Mouse (Mus musculus) adipose tissue, adult 10 weeks (tissue): Measurements from ENCODE around the gene Olfr1261. TPM values are rescaled to one million over a fixed set of nuclear protein-coding genes. Genes with fewer than 3 reads are reported as not detected.

Experiments used
- polyA plus RNA-seq: library from polyadenylated mRNA; stranded (reverse); fragments of 350-450 nt; fragmentation: Illumina TruSeq; extraction: RNeasy Lipid Tissue Mini Kit (QIAGEN cat#74804); gene quantifications from one replicate; pipeline ENCODE4 v1.2.3, GENCODE M21; 2014; ENCODE audit warnings: low read depth, low replicate concordance

Gene Olfr1261
- polyA plus RNA-seq: not detected

DNA sequence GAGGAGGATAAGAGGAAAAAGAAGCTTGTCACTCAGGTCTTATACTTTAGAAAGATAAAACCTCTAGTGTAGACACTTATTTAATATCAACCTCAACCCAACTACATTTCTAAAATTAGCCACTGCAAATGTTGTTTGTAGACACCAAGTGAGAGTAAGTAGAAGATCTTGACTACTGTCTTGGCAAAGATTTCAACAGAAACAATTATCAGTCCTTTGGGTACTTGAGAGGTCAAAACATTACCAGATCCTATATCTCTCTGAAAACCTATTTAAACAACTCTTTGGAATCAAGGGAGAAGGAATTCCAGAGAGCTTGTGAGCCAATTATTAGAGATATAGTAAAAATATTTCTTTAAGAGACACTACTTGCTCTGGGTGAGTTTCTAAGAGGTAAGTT lies at the start of gene Olfr1261:
TSS of gene Olfr1261 (plus strand) at position 301 of the 400 bp plus-strand sequence.

GRCm38 (mm10) chr2:89948564-89948963 lies 42.5 kb upstream of the Olfr1261 start, which contains the start of gene Olfr1259:
Gene Olfr1259 (minus strand): TSS chr2:89948664.

DNA sequence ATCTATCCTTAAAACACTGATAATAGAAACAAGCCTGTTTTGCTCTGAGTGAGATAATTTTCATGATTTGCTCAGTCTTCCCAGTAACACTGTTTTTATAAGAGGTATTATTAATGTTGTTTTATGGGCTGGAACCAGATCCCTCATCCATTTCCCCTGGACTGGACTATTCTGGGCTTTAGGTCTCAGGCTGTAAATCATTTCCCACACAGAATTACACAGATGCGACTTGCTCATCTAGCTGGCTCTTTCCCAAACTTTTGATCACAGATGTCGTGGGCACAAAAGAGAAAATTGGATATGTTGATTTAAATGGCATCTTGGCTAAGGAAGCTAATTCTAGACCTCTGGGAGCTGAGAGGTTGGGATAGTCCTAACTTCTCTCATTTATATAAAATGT lies 16.8 kb upstream of the Olfr1261 start, which contains the start of gene Olfr1260:
TSS of gene Olfr1260 (plus strand) at position 157 of the 400 bp plus-strand sequence.

DNA sequence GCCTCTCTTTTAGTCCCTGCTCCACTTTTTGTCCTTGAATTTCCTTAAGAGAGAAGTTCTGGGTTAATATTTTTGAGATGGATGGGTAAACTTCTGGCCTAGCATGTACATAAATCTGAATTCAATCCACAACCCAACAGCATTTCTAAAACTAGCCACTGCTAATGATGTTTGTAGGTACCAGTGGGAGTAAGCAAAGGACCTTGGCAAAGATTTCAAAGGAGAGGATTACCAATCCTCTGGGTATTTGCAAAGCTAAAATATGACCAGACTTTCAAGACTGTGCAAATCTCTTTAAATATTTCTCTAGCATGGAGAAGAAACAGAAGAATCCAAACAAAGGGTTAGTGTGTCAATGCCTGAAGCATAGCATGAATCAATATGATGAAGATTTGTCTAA lies 8.8 kb downstream of the Olfr1261 start, which contains the start of gene Olfr1262:
TSS of gene Olfr1262 (plus strand) at position 301 of the 400 bp plus-strand sequence.

GRCm38 (mm10) chr2:90011831-90012230 lies 20.8 kb downstream of the Olfr1261 start, which contains the start of gene Olfr1263:
Gene Olfr1263 (plus strand): TSS chr2:90012131.

GRCm38 (mm10) chr2:90025477-90025876 lies 34.5 kb downstream of the Olfr1261 start, which contains the start of gene Olfr1264:
Gene Olfr1264 (minus strand): TSS chr2:90025577.

GRCm38 (mm10) chr2:90035037-90035436 lies 44.0 kb downstream of the Olfr1261 start, which contains the start of gene Olfr1265:
Gene Olfr1265 (plus strand): TSS chr2:90035337.

Other genes starting within 250 kb of the Olfr1261 start
- not detected for gene Olfr1253, start 234.1 kb upstream of the Olfr1261 start, polyA plus RNA-seq
- gene Olfr1254, start 197.6 kb upstream of the Olfr1261 start, polyA plus RNA-seq: not detected
- not detected for gene Olfr1255, start 179.2 kb upstream of the Olfr1261 start, polyA plus RNA-seq
- gene Olfr1256, start 149.7 kb upstream of the Olfr1261 start, polyA plus RNA-seq: not detected
- gene Olfr48, start 143.0 kb upstream of the Olfr1261 start, polyA plus RNA-seq: not detected
- not detected for gene Olfr1257, start 112.8 kb upstream of the Olfr1261 start, polyA plus RNA-seq
- not detected for gene Olfr1258, start 63.9 kb upstream of the Olfr1261 start, polyA plus RNA-seq
- not detected for gene Olfr1259, start 42.6 kb upstream of the Olfr1261 start, polyA plus RNA-seq
- not detected for gene Olfr1260, start 16.9 kb upstream of the Olfr1261 start, polyA plus RNA-seq
- not detected for gene Olfr1262, start 8.9 kb downstream of the Olfr1261 start, polyA plus RNA-seq
- gene Olfr1263, start 20.9 kb downstream of the Olfr1261 start, polyA plus RNA-seq: not detected
- not detected for gene Olfr1264, start 34.4 kb downstream of the Olfr1261 start, polyA plus RNA-seq
- gene Olfr1265, start 44.1 kb downstream of the Olfr1261 start, polyA plus RNA-seq: not detected
- gene Olfr140, start 72.4 kb downstream of the Olfr1261 start, polyA plus RNA-seq: not detected
- not detected for gene Olfr1269, start 130.2 kb downstream of the Olfr1261 start, polyA plus RNA-seq
- not detected for gene Olfr32, start 151.1 kb downstream of the Olfr1261 start, polyA plus RNA-seq
- not detected for gene Olfr1270, start 161.9 kb downstream of the Olfr1261 start, polyA plus RNA-seq
- not detected for gene Olfr1506, start 233.3 kb downstream of the Olfr1261 start, polyA plus RNA-seq